Mouse (Mus musculus) lung, postnatal 10 days (tissue): ENCODE measurements at regions not wholly inside any gene's neighbourhood (a gene's known extent, or its start where the extent isn't known, plus 50 kb on each side); places are given as distances from the start of the nearest gene placed in this dataset.

ENCODE experiments used
- DNase-seq: peaks from one replicate; pipeline ENCODE4 v3.0.0; 2021

GRCm38 (mm10) chr8:12330886-12331285 is 52.3 kb downstream of the A230072I06Rik start:
- peak; percentile 12 for DNase-seq

- DNase-seq, result no peak
Observed at GRCm38 (mm10) chr8:12331652-12332051, 53.0 kb downstream of the A230072I06Rik start.

GRCm38 (mm10) chr8:12334081-12334480 is 55.5 kb downstream of the A230072I06Rik start:
- DNase-seq, result no peak

- no peak for DNase-seq
Observed at GRCm38 (mm10) chr8:12334605-12335004, 56.0 kb downstream of the A230072I06Rik start.

- DNase-seq, result no peak
Observed at GRCm38 (mm10) chr8:12339149-12339924, 55.8 kb upstream of the Sox1 start.

- no peak for DNase-seq
Observed at GRCm38 (mm10) chr8:12340946-12341345, 54.1 kb upstream of the Sox1 start.
